Mouse (Mus musculus): Measurements from ENCODE around the gene Arl4d.
A peak's percentile ranks its signal among the peaks of the same experiment; 100 is the strongest.
"Not testable (repeated sequence)": the region's sequence is repeated elsewhere in the genome, so short reads cannot be mapped to it uniquely, and the experiment has no call there.

Gene Arl4d

DNA sequence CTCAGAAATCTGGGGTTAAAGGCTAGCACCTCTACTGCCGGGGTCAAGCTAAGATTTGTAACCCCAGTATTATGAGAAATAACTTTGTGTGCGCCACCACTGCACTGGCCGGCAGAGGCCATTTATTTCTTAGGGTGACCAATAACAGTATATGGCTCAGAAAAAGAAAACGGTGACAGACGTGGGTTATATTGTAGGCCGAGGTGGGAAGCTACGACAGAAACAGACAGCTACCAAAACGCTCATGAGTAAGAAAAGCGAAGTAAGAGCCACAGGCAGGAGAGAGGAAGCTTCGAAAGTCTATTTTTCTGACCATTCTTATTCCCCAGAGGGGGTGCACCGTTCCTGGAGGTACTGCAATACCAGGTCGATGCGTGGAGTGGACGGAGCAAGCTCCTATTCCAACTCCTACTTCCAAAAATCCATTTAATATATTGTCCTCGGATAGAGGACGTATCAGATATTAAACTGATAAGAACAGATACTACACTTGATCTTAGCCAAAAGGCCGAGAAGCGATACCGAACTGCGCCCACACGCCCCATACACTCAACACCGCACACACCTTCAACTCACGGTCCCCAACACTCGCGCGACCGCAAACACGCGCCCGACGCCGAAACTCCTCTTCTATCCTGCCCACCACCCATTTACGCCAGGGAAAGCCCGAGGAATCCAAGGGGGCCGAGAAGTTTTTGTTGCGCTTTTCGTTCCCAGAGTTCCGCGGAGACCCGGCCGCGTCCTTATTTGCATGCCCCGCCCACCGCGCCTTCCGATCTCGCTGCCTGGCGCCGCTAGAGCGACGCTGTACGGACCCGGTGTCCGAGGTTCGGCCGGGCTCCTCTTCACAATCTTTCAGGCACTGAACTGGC lies 19.7 kb upstream of the Arl4d start:
- DNase-seq (ENCODE audit: low read depth, low spot score): peak; percentile 88

- not testable (repeated sequence) for DNase-seq (ENCODE audit: low read depth, low spot score)
These were observed 19.0 kb upstream of the Arl4d start for GRCm38 (mm10) chr11:101646283-101646794.

GRCm38 (mm10) chr11:101647093-101647492 lies 18.2 kb upstream of the Arl4d start:
- not testable (repeated sequence) for DNase-seq (ENCODE audit: low read depth, low spot score)

GRCm38 (mm10) chr11:101656356-101656755 lies 9.0 kb upstream of the Arl4d start:
- no peak for DNase-seq (ENCODE audit: low read depth, low spot score)

GRCm38 (mm10) chr11:101657528-101657885 lies 7.8 kb upstream of the Arl4d start:
- no peak for DNase-seq (ENCODE audit: low read depth, low spot score)

GRCm38 (mm10) chr11:101657886-101658750 lies 7.2 kb upstream of the Arl4d start:
- DNase-seq (ENCODE audit: low read depth, low spot score): peak; percentile 91

DNA sequence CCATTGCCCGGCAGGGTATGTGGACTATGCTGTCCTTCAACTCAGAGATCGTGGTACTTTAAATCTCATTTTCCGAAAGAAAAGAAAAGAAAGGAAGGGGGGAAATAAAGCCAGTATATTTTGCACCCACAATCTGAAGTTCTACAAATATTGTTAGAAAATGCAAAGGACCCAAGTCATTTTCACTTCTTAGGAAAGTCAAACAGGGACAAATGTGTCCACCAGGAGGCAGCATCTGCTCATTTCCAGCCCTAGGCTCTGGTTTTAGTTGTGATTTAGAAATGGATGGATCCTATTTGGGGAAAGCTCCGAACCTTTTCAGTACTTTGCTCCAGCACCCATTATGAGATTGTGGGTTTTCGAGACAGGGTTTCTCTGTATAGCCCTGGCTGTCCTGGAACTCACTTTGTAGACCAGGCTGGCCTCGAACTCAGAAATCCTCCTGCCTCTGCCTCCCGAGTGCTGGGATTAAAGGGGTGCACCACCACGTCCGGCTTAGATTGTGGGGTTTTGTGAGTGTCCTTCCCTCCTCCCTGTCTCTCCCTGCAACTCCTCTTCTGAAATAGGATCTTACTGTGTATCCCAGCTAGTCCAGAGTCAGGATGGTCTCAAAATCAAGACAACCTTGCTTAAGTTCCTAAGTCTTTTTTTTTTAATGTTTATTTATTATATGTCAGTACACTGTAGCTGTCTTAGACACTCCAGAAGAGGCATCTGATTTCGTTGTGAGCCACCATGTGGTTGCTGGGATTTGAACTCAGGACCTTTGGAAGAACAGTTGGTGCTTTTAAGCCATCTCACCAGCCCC lies 6.4 kb upstream of the Arl4d start:
- DNase-seq (ENCODE audit: low read depth, low spot score): peak; percentile 92

DNA sequence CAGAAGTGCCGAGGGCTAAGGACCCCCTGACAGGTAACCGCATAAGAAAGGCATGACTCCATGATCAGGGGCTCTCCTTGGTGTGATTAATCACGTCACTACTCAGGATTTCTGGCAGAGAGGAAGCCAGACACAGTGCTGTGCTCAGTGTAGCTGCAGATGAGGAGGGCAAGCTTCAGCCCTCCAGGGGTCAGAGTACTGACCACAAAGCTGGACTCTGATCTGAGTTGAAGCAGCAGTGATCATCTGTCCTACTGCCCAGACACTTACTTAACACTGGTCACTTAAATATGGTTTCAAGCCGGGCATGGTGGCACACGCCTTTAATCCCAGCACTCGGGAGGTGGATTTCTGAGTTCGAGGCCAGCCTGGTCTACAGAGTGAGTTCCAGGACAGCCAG lies 4.2 kb upstream of the Arl4d start:
- no peak for DNase-seq (ENCODE audit: low read depth, low spot score)

GRCm38 (mm10) chr11:101661786-101662185 lies 3.6 kb upstream of the Arl4d start:
- no peak for DNase-seq (ENCODE audit: low read depth, low spot score)

GRCm38 (mm10) chr11:101663229-101664027 lies 1.9 kb upstream of the Arl4d start:
- no peak for DNase-seq (ENCODE audit: low read depth, low spot score)

DNA sequence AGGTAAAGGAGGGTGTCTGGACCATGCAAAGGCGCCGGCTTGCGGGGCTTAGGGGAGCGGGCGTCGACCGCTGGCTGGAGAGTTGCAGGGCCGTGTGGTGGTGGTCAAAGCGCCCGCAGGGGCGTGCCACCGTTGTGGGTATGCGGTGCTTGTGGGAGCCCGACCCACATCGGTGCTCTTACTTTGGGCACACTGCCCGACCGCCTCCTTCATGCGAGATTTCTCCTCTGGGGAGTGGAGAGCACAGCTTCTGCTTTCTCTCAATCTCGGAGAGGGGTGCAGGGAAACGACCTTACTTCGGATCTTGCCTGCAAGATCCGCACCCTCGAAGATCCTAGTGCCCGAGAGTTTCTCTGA lies 273 bp downstream of the Arl4d start:
- no peak for DNase-seq (ENCODE audit: low read depth, low spot score)

GRCm38 (mm10) chr11:101666626-101667345 lies 1.4 kb downstream of the Arl4d start:
- DNase-seq (ENCODE audit: low read depth, low spot score): no peak

GRCm38 (mm10) chr11:101667871-101668532 lies 2.7 kb downstream of the Arl4d start:
- no peak for DNase-seq (ENCODE audit: low read depth, low spot score)

GRCm38 (mm10) chr11:101668546-101669261 lies 3.4 kb downstream of the Arl4d start:
- no peak for DNase-seq (ENCODE audit: low read depth, low spot score)

DNA sequence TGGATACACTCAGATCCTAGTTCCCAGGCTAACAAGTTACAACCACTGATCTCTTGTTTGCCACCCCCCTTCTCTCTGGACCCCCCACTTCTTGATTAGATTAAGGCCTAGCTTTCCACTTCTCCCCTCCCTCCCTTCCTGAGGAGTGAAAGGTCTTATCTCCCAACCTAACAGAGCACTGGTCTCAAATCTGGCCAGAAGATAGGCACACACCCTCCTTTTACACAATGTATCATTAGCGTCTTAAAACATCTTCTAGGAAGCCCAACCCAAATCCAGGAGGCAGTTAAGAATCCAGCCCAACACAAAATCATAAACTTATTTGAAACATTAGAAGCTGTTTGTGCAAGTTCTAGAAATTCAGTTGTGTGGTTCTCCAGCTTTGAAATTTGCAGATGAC lies 5.0 kb downstream of the Arl4d start:
- DNase-seq (ENCODE audit: low read depth, low spot score): no peak

DNA sequence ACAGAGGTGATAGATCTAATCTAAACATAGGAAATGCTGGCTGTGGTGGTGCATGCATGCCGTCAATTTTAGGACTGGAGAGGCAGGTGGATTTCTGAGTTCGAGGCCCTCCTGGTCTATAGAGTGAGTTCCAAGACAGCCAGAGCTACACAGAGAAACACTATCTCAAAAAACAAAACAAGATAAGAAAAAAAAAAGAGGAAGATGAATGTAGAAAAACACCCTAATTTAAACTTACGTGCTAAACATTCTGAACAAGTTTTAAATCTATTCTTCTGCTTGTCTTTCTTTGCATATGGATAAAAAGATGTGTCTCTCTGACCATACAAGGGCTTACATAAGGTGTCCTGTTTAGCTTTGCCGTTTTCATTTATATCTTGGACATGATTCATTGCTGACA lies 5.9 kb downstream of the Arl4d start:
- DNase-seq (ENCODE audit: low read depth, low spot score): no peak

DNA sequence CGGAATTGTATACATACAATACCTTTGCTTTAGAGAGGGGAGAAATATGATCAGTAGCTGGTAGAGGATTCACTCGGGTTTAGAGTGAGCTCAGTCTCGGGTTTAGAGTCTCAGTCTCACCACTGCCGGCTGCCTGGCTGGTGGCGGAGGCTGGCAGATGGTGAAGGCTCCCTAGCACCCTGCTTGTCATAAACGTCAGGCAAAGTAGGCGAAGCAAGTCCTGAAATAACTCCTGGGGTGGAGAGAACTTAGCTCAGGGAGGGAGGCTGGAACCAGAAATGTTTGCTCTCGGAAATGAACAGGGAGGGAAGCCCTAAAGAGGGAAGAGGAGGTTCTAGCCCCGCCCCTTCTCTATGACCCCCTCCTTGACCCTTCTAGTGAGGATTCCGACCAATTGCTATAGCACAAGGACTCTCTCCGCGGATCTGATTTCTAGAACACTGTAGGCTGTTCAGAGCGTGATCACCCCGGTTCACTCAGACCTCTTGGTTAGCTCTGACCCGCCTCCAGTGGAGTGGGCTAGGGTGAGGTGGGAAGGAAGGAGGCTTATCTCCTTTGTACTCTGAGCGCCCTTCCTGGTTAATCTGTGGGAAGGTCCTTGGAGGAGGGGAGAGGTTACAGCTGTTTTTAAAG lies 7.8 kb downstream of the Arl4d start:
- no peak for DNase-seq (ENCODE audit: low read depth, low spot score)

- no peak for DNase-seq (ENCODE audit: low read depth, low spot score)
These were observed 8.8 kb downstream of the Arl4d start for GRCm38 (mm10) chr11:101674106-101674505.

DNA sequence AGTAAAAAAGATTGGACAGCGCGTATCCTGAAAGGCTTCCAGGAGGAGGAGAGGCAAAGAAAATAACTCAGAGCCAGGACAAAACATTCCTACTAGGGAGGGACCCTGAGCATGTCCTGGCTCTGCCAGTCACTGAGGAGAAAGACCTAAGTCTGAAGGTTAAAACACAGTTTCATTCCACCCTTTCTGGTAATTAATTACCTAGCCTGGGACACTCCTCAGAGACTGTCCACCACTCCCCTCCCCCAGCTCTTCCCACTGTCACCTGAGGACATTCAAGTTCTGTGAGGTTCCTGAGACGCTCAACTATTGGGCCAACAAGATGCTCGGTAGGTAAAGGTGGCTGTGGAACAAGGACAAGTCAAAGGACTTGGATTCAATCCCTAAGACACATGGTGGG lies 10.0 kb downstream of the Arl4d start:
- no peak for DNase-seq (ENCODE audit: low read depth, low spot score)

Measured in A20 (cell line).